Mouse (Mus musculus): ENCODE results near the gene Fosb. TPM values are rescaled to one million over a fixed set of nuclear protein-coding genes. Genes with fewer than 3 reads are reported as not detected.
A peak's percentile ranks its signal among the peaks of the same experiment; 100 is the strongest.

Fosb gene
- polyA plus RNA-seq, 2 experiments = 0.14 to 0.69 TPM

GRCm38 (mm10) chr7:19325262-19326199 is 15.7 kb upstream of the Fosb start:
- Histone ChIP-seq H3K27ac (replicated peaks; ENCODE audit: low read depth, low read length) (no peak overlapping the region), H3K27me3 (ENCODE audit: control insufficient read depth, insufficient read depth, low read length) (no peaks in the 10 kb centered on the region), H3K4me3 (replicated peaks; ENCODE audit: low read length) (no peak overlapping the region), H3K4me2 (replicated peaks; ENCODE audit: low read depth, low read length, severe bottlenecking) (peak overlapping the region; percentile 59; the same call in 1 of the 2 replicates), H3K9me3 (ENCODE audit: control insufficient read depth, low read length) (no peaks in the 10 kb centered on the region), H3K36me3 (ENCODE audit: control insufficient read depth, insufficient read depth, low read length) (no peaks in the 10 kb centered on the region), H3K9ac (ENCODE audit: low read depth, low read length, severe bottlenecking) (no peak overlapping the region), H3K4me1 (ENCODE audit: control insufficient read depth, insufficient read depth, low read length) (peaks cover 12% of the 10 kb centered on the region)
- ATAC-seq (ENCODE audit: low FRiP score, low read depth) (no peak), DNase-seq (ENCODE audit: low spot score) (no peak)
- whole genome bisulfite sequencing = 67% methylated on average over 21 of the region's 21 CpGs
- TF ChIP-seq POLR2A (IDR thresholded peaks at IDR 0.05; ENCODE audit: borderline replicate concordance, extremely low read depth, insufficient read depth, insufficient read length) = no peak

GRCm38 (mm10) chr7:19324221-19324620 is 14.4 kb upstream of the Fosb start:
- Histone ChIP-seq H3K36me3 (ENCODE audit: control insufficient read depth, insufficient read depth, low read length) (no peaks in the 10 kb centered on the region), H3K4me2 (replicated peaks; ENCODE audit: low read depth, low read length, severe bottlenecking) (no peak overlapping the region), H3K4me1 (ENCODE audit: control insufficient read depth, insufficient read depth, low read length) (peaks cover 19% of the 10 kb centered on the region), H3K27ac (replicated peaks; ENCODE audit: low read depth, low read length) (no peak overlapping the region), H3K27me3 (ENCODE audit: control insufficient read depth, insufficient read depth, low read length) (no peaks in the 10 kb centered on the region), H3K9ac (ENCODE audit: low read depth, low read length, severe bottlenecking) (no peak overlapping the region), H3K4me3 (replicated peaks; ENCODE audit: low read length) (no peak overlapping the region), H3K9me3 (ENCODE audit: control insufficient read depth, low read length) (no peaks in the 10 kb centered on the region)
- DNase-seq (ENCODE audit: low spot score) = no peak
- 82% methylated on average over 11 of the region's 11 CpGs for WGBS
- TF ChIP-seq POLR2A (IDR thresholded peaks at IDR 0.05; ENCODE audit: borderline replicate concordance, extremely low read depth, insufficient read depth, insufficient read length) = no peak
- no peak for ATAC-seq (ENCODE audit: low FRiP score, low read depth)

GRCm38 (mm10) chr7:19322489-19322888 is 12.6 kb upstream of the Fosb start:
- no peak overlapping the region for H3K4me3 ChIP-seq (replicated peaks; ENCODE audit: low read length)
- H3K27me3 ChIP-seq (ENCODE audit: control insufficient read depth, insufficient read depth, low read length) = no peaks in the 10 kb centered on the region
- H3K9me3 ChIP-seq (ENCODE audit: control insufficient read depth, low read length) = no peaks in the 10 kb centered on the region
- DNase-seq (ENCODE audit: low spot score) (no peak), ATAC-seq (ENCODE audit: low FRiP score, low read depth) (no peak)
- peaks cover 15% of the 10 kb centered on the region for H3K4me1 ChIP-seq (ENCODE audit: control insufficient read depth, insufficient read depth, low read length)
- 37% methylated on average over 9 of the region's 9 CpGs for WGBS
- no peaks in the 10 kb centered on the region for H3K36me3 ChIP-seq (ENCODE audit: control insufficient read depth, insufficient read depth, low read length)
- H3K27ac ChIP-seq (replicated peaks; ENCODE audit: low read depth, low read length) = no peak overlapping the region
- no peak for TF ChIP-seq POLR2A (IDR thresholded peaks at IDR 0.05; ENCODE audit: borderline replicate concordance, extremely low read depth, insufficient read depth, insufficient read length)
- no peak overlapping the region for H3K4me2 ChIP-seq (replicated peaks; ENCODE audit: low read depth, low read length, severe bottlenecking)
- no peak overlapping the region for H3K9ac ChIP-seq (ENCODE audit: low read depth, low read length, severe bottlenecking)

GRCm38 (mm10) chr7:19321464-19321863 is 11.6 kb upstream of the Fosb start:
- no peak overlapping the region for H3K9ac ChIP-seq (ENCODE audit: low read depth, low read length, severe bottlenecking)
- no peaks in the 10 kb centered on the region for H3K9me3 ChIP-seq (ENCODE audit: control insufficient read depth, low read length)
- no peak overlapping the region for H3K27ac ChIP-seq (replicated peaks; ENCODE audit: low read depth, low read length)
- no peaks in the 10 kb centered on the region for H3K36me3 ChIP-seq (ENCODE audit: control insufficient read depth, insufficient read depth, low read length)
- peaks cover 9% of the 10 kb centered on the region; the same call in 1 of the 2 replicates for H3K4me1 ChIP-seq (ENCODE audit: control insufficient read depth, insufficient read depth, low read length)
- DNase-seq (ENCODE audit: low spot score) (no peak), ATAC-seq (ENCODE audit: low FRiP score, low read depth) (no peak)
- WGBS = 73% methylated on average over 5 of the region's 5 CpGs
- H3K27me3 ChIP-seq (ENCODE audit: control insufficient read depth, insufficient read depth, low read length) = no peaks in the 10 kb centered on the region
- H3K4me3 ChIP-seq (replicated peaks; ENCODE audit: low read length) = no peak overlapping the region
- H3K4me2 ChIP-seq (replicated peaks; ENCODE audit: low read depth, low read length, severe bottlenecking) = no peak overlapping the region
- TF ChIP-seq POLR2A (IDR thresholded peaks at IDR 0.05; ENCODE audit: borderline replicate concordance, extremely low read depth, insufficient read depth, insufficient read length) = no peak

GRCm38 (mm10) chr7:19320637-19321036 is 10.8 kb upstream of the Fosb start:
- DNase-seq (ENCODE audit: low spot score) (no peak), ATAC-seq (ENCODE audit: low FRiP score, low read depth) (no peak)
- Histone ChIP-seq H3K9me3 (ENCODE audit: control insufficient read depth, low read length) (no peaks in the 10 kb centered on the region), H3K4me3 (replicated peaks; ENCODE audit: low read length) (peak overlapping the region; percentile 42; the same call in 1 of the 2 replicates), H3K9ac (ENCODE audit: low read depth, low read length, severe bottlenecking) (0 out of 2 replicates have a peak overlapping the region, but pooled peaks have one; percentile 9), H3K27ac (replicated peaks; ENCODE audit: low read depth, low read length) (no peak overlapping the region), H3K4me1 (ENCODE audit: control insufficient read depth, insufficient read depth, low read length) (peaks cover 9% of the 10 kb centered on the region; the same call in 1 of the 2 replicates), H3K36me3 (ENCODE audit: control insufficient read depth, insufficient read depth, low read length) (no peaks in the 10 kb centered on the region), H3K4me2 (replicated peaks; ENCODE audit: low read depth, low read length, severe bottlenecking) (peak overlapping the region; percentile 89), H3K27me3 (ENCODE audit: control insufficient read depth, insufficient read depth, low read length) (no peaks in the 10 kb centered on the region)
- 43% methylated on average over 7 of the region's 7 CpGs for WGBS
- no peak for TF ChIP-seq POLR2A (IDR thresholded peaks at IDR 0.05; ENCODE audit: borderline replicate concordance, extremely low read depth, insufficient read depth, insufficient read length)
